Mouse (Mus musculus) midbrain, embryonic 14.5 days (tissue): ENCODE measurements at regions not wholly inside any gene's neighbourhood (a gene's known extent, or its start where the extent isn't known, plus 50 kb on each side); places are given as distances from the start of the nearest gene placed in this dataset.

Experiments used
- ATAC-seq: fragments of 200-750 bp; cut with Nextera tagmentation; 2 replicates; pipeline ENCODE4 v1.8.0; 2017; ENCODE audit warnings: moderate number of reproducible peaks, moderate library complexity; ENCODE audit not compliant: low FRiP score, low TSS enrichment
- DNase-seq: peaks from one replicate; pipeline ENCODE4 v3.0.0-alpha.2; 2015
- H3K27ac ChIP-seq: fragments of 300-500 bp; sonication (generic); replicated peaks from 2 replicates; pipeline ENCODE4 v1.5.1; 2014; ENCODE audit warnings: mild to moderate bottlenecking, low read depth, low read length, moderate library complexity
- H3K27me3 ChIP-seq: fragments of 300-500 bp; sonication (generic); 2 replicates; pipeline ENCODE4 v1.6.1; 2014; ENCODE audit warnings: low read length, control low read depth, mixed read lengths; ENCODE audit not compliant: control insufficient read depth, insufficient read depth
- H3K36me3 ChIP-seq: fragments of 300-500 bp; sonication (generic); 2 replicates; pipeline ENCODE4 v1.6.1; 2014; ENCODE audit warnings: low read length, control low read depth; ENCODE audit not compliant: control insufficient read depth, insufficient read depth
- H3K4me1 ChIP-seq: fragments of 300-500 bp; sonication (generic); 2 replicates; pipeline ENCODE4 v1.6.1; 2014; ENCODE audit warnings: mild to moderate bottlenecking, antibody characterized with exemption, low read length, control low read depth; ENCODE audit not compliant: control insufficient read depth, insufficient read depth
- H3K4me2 ChIP-seq: fragments of 300-500 bp; sonication (generic); 2 replicates; pipeline ENCODE4 v1.6.1; 2014; ENCODE audit warnings: mild to moderate bottlenecking, low read length, moderate library complexity
- H3K4me3 ChIP-seq: fragments of 300-500 bp; sonication (generic); replicated peaks from 2 replicates; pipeline ENCODE4 v1.5.1; 2014; ENCODE audit warnings: low read depth, low read length
- H3K9ac ChIP-seq: fragments of 300-500 bp; sonication (generic); replicated peaks from 2 replicates; pipeline ENCODE4 v1.6.1; 2014; ENCODE audit warnings: mild to moderate bottlenecking, low read length, moderate library complexity
- H3K9me3 ChIP-seq: fragments of 300-500 bp; sonication (generic); 2 replicates; pipeline ENCODE4 v1.6.1; 2016; ENCODE audit warnings: low read length, control low read depth, mixed read lengths; ENCODE audit not compliant: control insufficient read depth
- WGBS: fragments of 180-500 bp; shearing (Covaris S2); extraction: QIAGEN DNeasy Blood & Tissue Kit; methylation state at CpG from one replicate; pipeline ENCODE4 v1.1.7; 2014; 5-methylcytosine and 5-hydroxymethylcytosine counted together

GRCm38 (mm10) chr12:14415543-14416181 is 263.8 kb upstream of the Fam84a start:
- Histone ChIP-seq H3K9ac (no peak overlapping the region), H3K4me1 (no peaks in the 10 kb centered on the region), H3K36me3 (no peaks in the 10 kb centered on the region), H3K4me3 (no peak overlapping the region), H3K9me3 (peaks cover 4% of the 10 kb centered on the region; the same call in 1 of the 2 replicates), H3K27ac (no peak overlapping the region), H3K27me3 (no peaks in the 10 kb centered on the region), H3K4me2 (no peak overlapping the region)
- 89% methylated on average over 3 of the region's 3 CpGs for WGBS
- no peak for ATAC-seq
- no peak for DNase-seq

- no peak for ATAC-seq
- no peaks in the 10 kb centered on the region for H3K9me3 ChIP-seq
- no peak for DNase-seq
- H3K9ac ChIP-seq: no peak overlapping the region
- no peaks in the 10 kb centered on the region for H3K4me1 ChIP-seq
- H3K4me2 ChIP-seq: no peak overlapping the region
- no peak overlapping the region for H3K27ac ChIP-seq
- 97% methylated on average over 1 of the region's 1 CpGs for WGBS
- H3K4me3 ChIP-seq: no peak overlapping the region
- H3K36me3 ChIP-seq: no peaks in the 10 kb centered on the region
- H3K27me3 ChIP-seq: no peaks in the 10 kb centered on the region
Measured at GRCm38 (mm10) chr12:14411102-14411501, 259.2 kb upstream of the Fam84a start.

GRCm38 (mm10) chr12:14405796-14406195 is 253.9 kb upstream of the Fam84a start:
- H3K4me2 ChIP-seq: no peak overlapping the region
- H3K9me3 ChIP-seq: no peaks in the 10 kb centered on the region
- no peak overlapping the region for H3K4me3 ChIP-seq
- H3K9ac ChIP-seq: no peak overlapping the region
- ATAC-seq (no peak), DNase-seq (no peak)
- H3K27ac ChIP-seq: no peak overlapping the region
- H3K4me1 ChIP-seq: no peaks in the 10 kb centered on the region
- no peaks in the 10 kb centered on the region for H3K36me3 ChIP-seq
- no peaks in the 10 kb centered on the region for H3K27me3 ChIP-seq
- WGBS: 90% methylated on average over 1 of the region's 1 CpGs

- no peak for ATAC-seq
Measured at GRCm38 (mm10) chr12:14376211-14376610, 224.4 kb upstream of the Fam84a start.

GRCm38 (mm10) chr12:14338244-14338799 is 186.5 kb upstream of the Fam84a start:
- WGBS: 47% methylated on average over 5 of the region's 5 CpGs
- DNase-seq: no peak
- Histone ChIP-seq H3K9me3 (no peaks in the 10 kb centered on the region), H3K4me2 (no peak overlapping the region), H3K4me1 (no peaks in the 10 kb centered on the region), H3K36me3 (no peaks in the 10 kb centered on the region), H3K9ac (no peak overlapping the region), H3K4me3 (no peak overlapping the region), H3K27ac (no peak overlapping the region), H3K27me3 (no peaks in the 10 kb centered on the region)
- ATAC-seq: no peak

More at GRCm38 (mm10) chr12:14376211-14376610, 224.4 kb upstream of the Fam84a start:
- H3K9me3 ChIP-seq: no peaks in the 10 kb centered on the region
- no peak overlapping the region for H3K4me2 ChIP-seq
- no peak overlapping the region for H3K27ac ChIP-seq
- H3K27me3 ChIP-seq: no peaks in the 10 kb centered on the region
- WGBS: 89% methylated on average over 6 of the region's 6 CpGs
- H3K4me1 ChIP-seq: no peaks in the 10 kb centered on the region
- H3K4me3 ChIP-seq: no peak overlapping the region
- DNase-seq: no peak
- H3K36me3 ChIP-seq: no peaks in the 10 kb centered on the region
- H3K9ac ChIP-seq: no peak overlapping the region

GRCm38 (mm10) chr12:14337813-14338212 is 186.0 kb upstream of the Fam84a start:
- ATAC-seq (peak; percentile 20; the same call in 1 of the 2 replicates), DNase-seq (no peak)
- Histone ChIP-seq H3K4me3 (no peak overlapping the region), H3K9me3 (no peaks in the 10 kb centered on the region), H3K27me3 (no peaks in the 10 kb centered on the region), H3K4me2 (no peak overlapping the region), H3K36me3 (no peaks in the 10 kb centered on the region), H3K9ac (no peak overlapping the region), H3K27ac (no peak overlapping the region), H3K4me1 (no peaks in the 10 kb centered on the region)
- 72% methylated on average over 3 of the region's 3 CpGs for WGBS

GRCm38 (mm10) chr12:14318693-14319092 is 166.8 kb upstream of the Fam84a start:
- H3K27ac ChIP-seq: no peak overlapping the region
- H3K9ac ChIP-seq: no peak overlapping the region
- no peaks in the 10 kb centered on the region for H3K27me3 ChIP-seq
- H3K9me3 ChIP-seq: no peaks in the 10 kb centered on the region
- ATAC-seq: no peak
- no peak overlapping the region for H3K4me2 ChIP-seq
- DNase-seq: no peak
- H3K4me3 ChIP-seq: no peak overlapping the region
- no peaks in the 10 kb centered on the region for H3K4me1 ChIP-seq
- no peaks in the 10 kb centered on the region for H3K36me3 ChIP-seq
- WGBS: 92% methylated on average over 3 of the region's 3 CpGs

- 87% methylated on average over 2 of the region's 2 CpGs for WGBS
- DNase-seq: no peak
- no peak for ATAC-seq
- H3K9ac ChIP-seq: no peak overlapping the region
- no peak overlapping the region for H3K4me3 ChIP-seq
- no peak overlapping the region for H3K27ac ChIP-seq
- H3K4me2 ChIP-seq: no peak overlapping the region
- H3K9me3 ChIP-seq: no peaks in the 10 kb centered on the region
- no peaks in the 10 kb centered on the region for H3K4me1 ChIP-seq
- no peaks in the 10 kb centered on the region for H3K36me3 ChIP-seq
- H3K27me3 ChIP-seq: no peaks in the 10 kb centered on the region
Measured at GRCm38 (mm10) chr12:14316392-14316791, 164.5 kb upstream of the Fam84a start.

- no peak for ATAC-seq
- H3K4me2 ChIP-seq: no peak overlapping the region
- WGBS: 67% methylated on average over 5 of the region's 5 CpGs
Measured at GRCm38 (mm10) chr12:14315780-14316179, 163.9 kb upstream of the Fam84a start.

More at GRCm38 (mm10) chr12:14315780-14316179, 163.9 kb upstream of the Fam84a start:
- no peak overlapping the region for H3K27ac ChIP-seq
- H3K27me3 ChIP-seq: no peaks in the 10 kb centered on the region
- H3K4me3 ChIP-seq: no peak overlapping the region
- no peak overlapping the region for H3K9ac ChIP-seq
- H3K4me1 ChIP-seq: no peaks in the 10 kb centered on the region
- no peaks in the 10 kb centered on the region for H3K36me3 ChIP-seq
- peak; percentile 53 for DNase-seq
- no peaks in the 10 kb centered on the region for H3K9me3 ChIP-seq
